Mouse (Mus musculus) kidney, adult 2 months (tissue): ENCODE data around the gene Thsd7a.

Source experiments
- CTCF ChIP-seq: fragments of 200-500 bp; conservative IDR thresholded peaks from 2 replicates; pipeline ENCODE4 v1.5.1; 2011; ENCODE audit warnings: low read depth, mild to moderate bottlenecking, control low read depth, low read length, moderate library complexity, mixed read lengths; ENCODE audit not compliant: insufficient read depth, insufficient read length
- POLR2A ChIP-seq: fragments of 200-500 bp; IDR thresholded peaks from one replicate; pipeline ENCODE4 v1.6.1; 2011; ENCODE audit warnings: low read depth, low read length, control low read depth

- TF ChIP-seq POLR2A (no peak), CTCF (no peak)
Observed at GRCm38 (mm10) chr6:12454132-12454531, 295.1 kb downstream of the Thsd7a start.
